Mouse (Mus musculus): ENCODE results near the gene Mfn2. TPM values are rescaled to one million over a fixed set of nuclear protein-coding genes. Genes with fewer than 3 reads are reported as not detected.
A peak's percentile ranks its signal among the peaks of the same experiment; 100 is the strongest.

Gene Mfn2
- 65.7 and 126 TPM in 2 replicates for polyA plus RNA-seq (2016; fragmentation: Nextera tagmentation; extraction: Ambion mirVana)

DNA sequence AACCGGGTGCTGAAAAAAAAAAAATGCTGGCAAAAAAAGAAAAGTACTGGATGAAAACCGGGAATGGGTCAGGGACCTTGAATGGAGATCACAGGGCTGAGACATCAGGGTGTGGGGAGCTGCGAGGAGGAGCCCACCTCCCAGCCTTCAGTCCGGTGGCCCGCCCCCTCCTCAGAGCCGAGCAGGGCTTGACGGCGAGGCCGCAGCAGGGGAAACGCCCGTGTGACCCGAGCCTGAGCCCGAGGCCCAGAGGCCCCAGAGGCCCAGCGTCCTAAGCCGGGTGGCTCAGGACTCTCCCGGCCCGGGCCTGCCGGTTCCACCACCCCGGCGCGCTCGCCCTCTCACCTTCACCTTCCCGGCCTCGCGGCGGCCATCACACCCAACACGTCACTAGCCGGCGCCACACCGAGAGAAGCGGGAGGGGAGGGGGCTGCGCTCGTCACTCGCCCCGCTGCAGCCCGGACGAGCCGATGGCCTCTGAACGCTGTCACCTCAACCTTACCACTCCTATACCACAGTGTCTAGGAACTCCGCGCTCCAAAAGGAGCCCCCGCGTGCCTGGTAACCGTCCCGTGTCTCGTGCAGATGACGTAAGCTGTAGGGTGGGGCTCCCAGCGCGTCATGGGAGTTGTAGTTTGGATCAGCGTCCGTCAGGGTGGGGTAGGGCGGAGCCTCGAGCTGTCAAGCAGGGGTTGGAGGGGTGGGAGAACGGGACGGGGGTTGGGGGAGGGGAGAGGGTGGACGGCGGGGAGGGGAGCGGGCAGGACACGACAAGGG, at the start of gene Mfn2:
Gene Mfn2 (minus strand): TSS at position 392 of the 777 bp plus-strand sequence.
- Histone ChIP-seq H3K27ac (peak within 1 kb of the TSS; percentile 100), H3K4me3 (peak within 1 kb of the TSS; percentile 93), H3K27me3 (ENCODE audit: insufficient read depth, poor library complexity, severe bottlenecking) (no peaks in the 10 kb centered on the region), H3K9me3 (no peaks in the 10 kb centered on the region), H3K4me1 (peaks cover 27% of the 10 kb centered on the region), H3K36me3 (peaks cover 36% of the 10 kb centered on the region)
- under 1% methylated on average over 57 of the region's 59 CpGs for WGBS
- peak; percentile 97 for DNase-seq (ENCODE audit: low spot score)

DNA sequence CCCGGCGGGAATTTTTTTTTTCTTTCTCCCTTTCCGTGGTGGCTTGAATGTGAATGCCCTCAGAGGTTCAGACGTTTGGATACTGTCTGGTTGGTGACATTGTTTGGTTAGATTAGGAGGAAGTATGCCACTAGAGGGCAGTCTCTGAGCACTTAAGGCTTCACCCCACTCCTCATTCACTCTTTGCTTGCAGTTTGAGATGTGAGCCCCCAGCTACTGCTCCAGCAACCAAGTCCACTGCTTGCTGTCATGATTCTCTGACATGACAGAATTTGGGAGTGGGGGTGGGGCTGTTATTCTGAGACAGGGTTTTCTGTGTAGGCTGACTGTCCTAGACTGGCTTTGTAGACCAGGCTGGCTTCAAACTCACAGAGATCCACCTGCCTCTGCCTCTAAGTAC, 49.1 kb upstream of the Mfn2 start:
- WGBS: 11% methylated on average over 4 of the region's 4 CpGs
- H3K27me3 ChIP-seq (ENCODE audit: insufficient read depth, poor library complexity, severe bottlenecking): no peaks in the 10 kb centered on the region
- DNase-seq (ENCODE audit: low spot score): no peak
- no peaks in the 10 kb centered on the region for H3K9me3 ChIP-seq
- H3K27ac ChIP-seq: no peak overlapping the region
- H3K36me3 ChIP-seq: peaks cover 3% of the 10 kb centered on the region; the same call in 1 of the 2 replicates
- no peaks in the 10 kb centered on the region for H3K4me1 ChIP-seq
- H3K4me3 ChIP-seq: no peak overlapping the region

DNA sequence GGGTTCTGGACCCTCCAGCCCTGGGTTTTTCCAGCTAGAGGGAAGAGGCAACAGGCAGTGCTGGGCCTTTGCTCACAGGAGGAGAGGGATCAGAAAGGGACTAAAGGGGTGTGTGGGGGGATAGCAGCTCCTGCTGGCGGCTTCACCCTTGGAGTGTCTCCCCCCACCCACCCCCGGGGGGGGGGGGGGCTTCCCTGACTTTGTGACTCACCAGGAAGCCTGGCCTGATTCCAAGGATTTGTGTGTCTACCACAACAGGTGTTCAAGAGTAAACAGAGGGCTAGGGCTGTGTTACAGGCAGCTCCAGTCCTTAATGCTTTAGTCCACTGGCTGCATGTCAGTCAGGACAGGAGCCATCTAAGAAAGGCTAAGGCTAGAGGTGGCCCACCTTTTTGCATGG, 43.0 kb upstream of the Mfn2 start:
- peaks cover 9% of the 10 kb centered on the region for H3K4me1 ChIP-seq
- H3K36me3 ChIP-seq: peaks cover 59% of the 10 kb centered on the region
- no peak overlapping the region for H3K4me3 ChIP-seq
- no peaks in the 10 kb centered on the region for H3K27me3 ChIP-seq (ENCODE audit: insufficient read depth, poor library complexity, severe bottlenecking)
- DNase-seq (ENCODE audit: low spot score): no peak
- no peaks in the 10 kb centered on the region for H3K9me3 ChIP-seq
- WGBS: 67% methylated on average over 2 of the region's 2 CpGs
- H3K27ac ChIP-seq: no peak overlapping the region

DNA sequence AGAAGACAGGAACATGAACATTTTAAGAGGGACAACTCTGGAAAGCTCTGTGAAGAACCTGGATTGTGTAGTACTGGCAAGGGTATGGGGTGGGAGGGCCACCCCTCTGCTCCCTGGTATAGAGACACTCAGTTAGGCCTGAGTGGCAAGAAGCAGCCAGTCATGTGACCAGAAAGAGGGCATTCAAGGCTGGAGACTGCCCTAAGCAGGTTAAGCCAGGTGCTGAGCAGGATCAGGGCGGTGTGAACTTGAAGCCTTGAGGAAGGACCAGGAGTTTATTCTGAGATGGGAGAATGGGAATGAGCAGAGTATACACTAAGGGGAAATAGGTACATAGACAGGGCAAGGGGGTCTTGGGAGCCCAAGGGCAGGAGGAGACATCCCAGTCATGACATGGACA, 38.5 kb upstream of the Mfn2 start:
- 0 out of 2 replicates have a peak, but pooled peaks cover 3% of the 10 kb centered on the region for H3K27me3 ChIP-seq (ENCODE audit: insufficient read depth, poor library complexity, severe bottlenecking)
- H3K4me1 ChIP-seq: peaks cover 27% of the 10 kb centered on the region
- no peaks in the 10 kb centered on the region for H3K9me3 ChIP-seq
- no peak for DNase-seq (ENCODE audit: low spot score)
- no peak overlapping the region for H3K27ac ChIP-seq
- peaks cover 52% of the 10 kb centered on the region for H3K36me3 ChIP-seq
- no peak overlapping the region for H3K4me3 ChIP-seq
- 100% methylated on average over 1 of the region's 1 CpGs for WGBS

DNA sequence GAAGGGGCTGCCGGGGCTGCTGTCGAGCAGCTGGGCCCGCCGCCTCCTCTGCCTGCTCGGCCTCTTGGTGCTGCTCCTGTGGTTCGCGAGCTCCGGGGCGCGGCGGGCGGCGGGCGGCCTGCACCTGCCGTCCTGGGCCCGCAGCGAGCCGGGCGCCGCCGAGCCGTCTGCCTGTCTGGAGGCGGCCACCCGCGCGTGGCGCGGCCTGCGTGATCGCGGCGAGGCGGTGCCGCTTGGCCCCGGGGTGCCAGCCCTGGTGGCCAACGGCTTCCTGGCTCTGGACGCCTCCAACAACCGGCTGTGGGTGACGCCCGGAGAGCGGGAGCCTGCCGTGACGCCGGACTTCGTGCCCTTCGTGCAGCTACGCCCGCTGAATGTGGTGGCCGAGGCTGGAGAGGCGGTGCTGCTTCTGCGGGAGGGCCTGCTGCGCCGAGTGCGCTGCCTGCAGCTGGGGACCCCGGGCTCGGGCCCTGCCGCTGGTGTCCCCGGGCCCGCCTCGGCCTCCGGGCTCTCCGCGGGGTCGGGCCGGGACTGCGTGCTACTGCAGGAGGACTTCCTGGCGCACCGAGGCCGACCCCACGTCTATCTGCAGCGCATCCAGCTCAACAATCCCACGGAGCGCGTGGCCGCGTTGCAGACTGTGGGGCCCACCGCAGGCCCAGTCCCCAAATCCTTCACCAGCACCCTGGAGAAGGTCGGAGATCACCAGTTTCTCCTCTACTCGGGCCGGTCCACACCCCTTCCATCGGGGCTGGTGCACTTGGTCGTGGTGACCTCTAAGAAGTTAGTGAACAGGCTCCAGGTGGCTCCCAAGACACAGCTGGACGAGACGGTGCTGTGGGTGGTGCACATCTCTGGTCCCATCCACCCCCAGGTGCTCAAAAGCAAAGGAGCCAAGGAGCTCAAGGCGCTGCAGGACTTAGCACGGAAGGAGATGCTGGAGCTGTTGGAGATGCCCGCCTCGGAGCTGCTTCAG, 36.8 kb upstream of the Mfn2 start:
- peak overlapping the region; percentile 88 for H3K27ac ChIP-seq
- peak overlapping the region; percentile 100 for H3K4me3 ChIP-seq
- H3K4me1 ChIP-seq: peaks cover 36% of the 10 kb centered on the region
- H3K36me3 ChIP-seq: peaks cover 36% of the 10 kb centered on the region
- WGBS: 6% methylated on average over 81 of the region's 88 CpGs
- H3K27me3 ChIP-seq (ENCODE audit: insufficient read depth, poor library complexity, severe bottlenecking): 0 out of 2 replicates have a peak, but pooled peaks cover 4% of the 10 kb centered on the region
- peak; percentile 86 for DNase-seq (ENCODE audit: low spot score)
- H3K9me3 ChIP-seq: no peaks in the 10 kb centered on the region

DNA sequence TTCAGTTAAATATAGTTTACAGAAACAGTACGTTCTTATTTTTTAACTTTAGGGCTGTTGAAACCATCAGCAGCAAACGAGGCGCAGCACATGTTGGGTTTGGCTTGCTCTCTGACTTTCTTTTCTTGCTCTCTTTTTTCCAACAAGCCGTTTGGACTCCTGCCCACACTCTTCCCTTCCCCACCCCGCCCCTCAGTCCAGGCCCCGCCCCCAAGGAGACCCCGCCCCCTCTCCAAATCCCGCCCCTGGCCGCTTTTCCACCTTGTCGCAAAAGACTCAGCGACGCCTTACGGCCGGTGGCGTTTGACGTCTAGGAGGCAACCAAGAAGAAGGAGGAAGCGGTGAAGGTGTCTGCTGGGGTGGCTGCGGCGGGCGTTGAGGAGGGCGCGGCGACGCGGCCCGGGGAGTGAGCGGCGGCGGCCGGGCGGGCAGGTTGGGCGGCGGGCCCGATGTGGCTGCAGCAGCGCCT, 36.1 kb upstream of the Mfn2 start, which contains the start of gene 2510039O18Rik:
Gene 2510039O18Rik (plus strand): TSS at position 320 of the 469 bp plus-strand sequence.
- H3K9me3 ChIP-seq: no peaks in the 10 kb centered on the region
- DNase-seq (ENCODE audit: low spot score): peak; percentile 97
- peaks cover 43% of the 10 kb centered on the region for H3K4me1 ChIP-seq
- H3K4me3 ChIP-seq: peak within 1 kb of the TSS; percentile 100
- 0 out of 2 replicates have a peak, but pooled peaks cover 4% of the 10 kb centered on the region for H3K27me3 ChIP-seq (ENCODE audit: insufficient read depth, poor library complexity, severe bottlenecking)
- peak within 1 kb of the TSS; percentile 88 for H3K27ac ChIP-seq
- peaks cover 29% of the 10 kb centered on the region for H3K36me3 ChIP-seq
- WGBS: 2% methylated on average over 28 of the region's 35 CpGs

DNA sequence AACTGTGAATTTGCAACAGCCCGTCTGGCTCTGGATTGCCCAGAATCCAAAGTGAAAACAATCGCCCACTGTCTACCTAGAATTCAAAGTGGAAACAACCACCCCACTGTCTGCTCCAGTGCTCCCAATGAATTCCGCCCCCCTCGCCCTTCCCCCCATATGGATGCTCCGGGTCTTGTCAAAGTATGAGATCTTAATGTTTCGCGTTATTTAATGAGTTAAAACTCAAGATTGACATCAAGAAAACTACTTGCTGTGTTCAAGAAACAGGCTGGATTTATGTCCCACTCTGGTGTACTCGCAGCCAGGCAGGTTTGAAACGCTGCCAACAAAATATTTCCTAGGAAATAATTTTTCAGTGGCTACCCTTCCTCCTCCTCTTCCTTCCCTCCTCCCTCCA, 35.6 kb upstream of the Mfn2 start:
- DNase-seq (ENCODE audit: low spot score): no peak
- Histone ChIP-seq H3K27me3 (ENCODE audit: insufficient read depth, poor library complexity, severe bottlenecking) (0 out of 2 replicates have a peak, but pooled peaks cover 4% of the 10 kb centered on the region), H3K4me3 (peak overlapping the region; percentile 100), H3K9me3 (no peaks in the 10 kb centered on the region), H3K36me3 (peaks cover 24% of the 10 kb centered on the region), H3K4me1 (peaks cover 44% of the 10 kb centered on the region), H3K27ac (peak overlapping the region; percentile 88)
- 67% methylated on average over 9 of the region's 9 CpGs for WGBS

DNA sequence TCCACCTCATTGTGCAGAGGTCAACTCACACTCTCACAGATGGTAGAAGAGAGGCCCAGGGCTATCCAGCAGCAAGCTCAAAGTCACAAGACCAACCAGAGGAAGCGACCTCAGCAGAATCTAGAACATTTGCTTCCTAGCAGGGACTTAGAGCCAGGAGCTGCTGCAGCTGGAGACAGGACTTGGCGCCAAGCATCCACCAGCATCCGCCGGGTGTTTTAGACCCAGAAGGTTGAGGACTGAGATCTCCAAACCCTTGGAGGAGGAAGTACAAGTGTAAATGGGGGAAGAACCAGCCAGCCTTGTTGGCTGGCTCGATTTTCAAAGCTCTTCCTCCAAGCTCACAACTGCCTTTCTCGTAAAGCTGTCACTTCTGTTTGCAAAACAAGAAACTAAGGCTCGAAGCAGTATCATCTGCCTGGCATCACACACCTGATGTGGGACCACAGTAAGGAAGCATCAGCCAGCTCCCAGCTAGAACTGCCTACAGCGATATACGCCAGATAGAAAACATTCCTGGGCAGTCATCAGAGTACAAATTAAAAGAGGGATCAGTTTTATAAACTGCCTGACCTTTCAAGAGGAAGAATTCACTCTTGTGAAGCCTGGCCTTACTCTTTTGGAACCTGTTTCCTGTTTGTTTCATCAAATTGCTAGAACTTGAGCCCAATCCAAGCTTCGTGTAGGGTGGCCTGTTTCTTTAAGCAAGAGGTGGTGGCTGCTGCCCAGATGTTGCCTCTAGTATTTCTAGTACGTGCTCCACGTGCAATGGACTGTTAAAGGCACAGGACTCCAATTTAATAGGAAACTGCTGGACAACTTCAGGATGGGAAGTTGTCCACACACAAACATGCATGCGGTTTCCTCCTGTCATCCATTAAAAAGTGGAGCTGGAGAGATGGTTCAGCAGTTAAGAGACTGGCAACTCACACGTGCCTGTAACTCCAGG, 33.9 kb upstream of the Mfn2 start:
- WGBS: 63% methylated on average over 14 of the region's 14 CpGs
- Histone ChIP-seq H3K27me3 (ENCODE audit: insufficient read depth, poor library complexity, severe bottlenecking) (0 out of 2 replicates have a peak, but pooled peaks cover 4% of the 10 kb centered on the region), H3K27ac (no peak overlapping the region), H3K9me3 (no peaks in the 10 kb centered on the region), H3K4me1 (peaks cover 60% of the 10 kb centered on the region), H3K36me3 (peaks cover 7% of the 10 kb centered on the region; the same call in 1 of the 2 replicates), H3K4me3 (no peak overlapping the region)
- no peak for DNase-seq (ENCODE audit: low spot score)

DNA sequence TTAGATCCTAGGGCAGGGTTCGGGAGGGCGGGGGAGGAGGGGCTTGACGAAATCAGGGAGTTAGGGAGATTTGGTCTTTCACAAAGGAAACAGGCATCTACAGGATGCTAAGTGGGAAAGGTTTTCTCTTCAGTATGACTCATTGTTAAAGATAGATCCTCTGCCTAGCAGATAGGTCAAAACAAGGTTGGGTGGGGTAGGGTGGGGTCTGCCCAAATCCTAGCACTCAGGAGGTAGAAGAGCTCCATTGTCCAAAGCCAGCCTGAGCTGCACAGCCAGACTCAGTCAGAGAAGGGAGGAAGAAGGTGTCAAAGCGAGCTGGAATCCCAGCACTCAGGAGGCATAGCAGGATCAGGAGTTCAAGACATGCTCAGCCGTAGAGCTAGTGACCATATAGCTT, 33.0 kb upstream of the Mfn2 start:
- no peaks in the 10 kb centered on the region for H3K9me3 ChIP-seq
- 0 out of 2 replicates have a peak, but pooled peaks cover 4% of the 10 kb centered on the region for H3K27me3 ChIP-seq (ENCODE audit: insufficient read depth, poor library complexity, severe bottlenecking)
- H3K4me1 ChIP-seq: peaks cover 58% of the 10 kb centered on the region
- 39% methylated on average over 5 of the region's 5 CpGs for WGBS
- H3K4me3 ChIP-seq: peak overlapping the region; percentile 82; the same call in 1 of the 2 replicates
- H3K36me3 ChIP-seq: no peaks in the 10 kb centered on the region
- H3K27ac ChIP-seq: no peak overlapping the region
- DNase-seq (ENCODE audit: low spot score): no peak

DNA sequence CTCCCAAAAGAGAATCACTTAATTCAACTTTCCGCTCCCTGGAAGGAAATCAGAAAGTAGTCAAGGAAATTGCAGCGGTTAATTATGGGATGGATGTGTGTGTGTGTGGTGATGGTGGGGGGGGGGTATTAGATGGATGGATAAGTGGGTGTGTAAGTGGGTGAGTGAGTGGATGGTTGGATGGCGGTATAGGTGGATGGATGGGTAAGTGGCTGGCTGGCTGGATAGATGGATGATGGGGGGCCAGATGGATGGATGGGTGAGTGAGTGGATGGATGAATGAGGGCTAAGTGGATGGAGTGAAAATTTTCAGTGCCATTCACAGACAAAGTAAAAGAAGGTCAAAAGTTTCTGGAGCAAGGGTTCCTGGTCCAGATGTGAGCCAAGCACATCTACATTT, 32.5 kb upstream of the Mfn2 start:
- Histone ChIP-seq H3K4me3 (peak overlapping the region; percentile 82), H3K9me3 (no peaks in the 10 kb centered on the region), H3K27ac (peak overlapping the region; percentile 91), H3K4me1 (peaks cover 54% of the 10 kb centered on the region), H3K27me3 (ENCODE audit: insufficient read depth, poor library complexity, severe bottlenecking) (0 out of 2 replicates have a peak, but pooled peaks cover 4% of the 10 kb centered on the region), H3K36me3 (peaks cover 4% of the 10 kb centered on the region; the same call in 1 of the 2 replicates)
- no peak for DNase-seq (ENCODE audit: low spot score)
- WGBS: 40% methylated on average over 3 of the region's 3 CpGs

DNA sequence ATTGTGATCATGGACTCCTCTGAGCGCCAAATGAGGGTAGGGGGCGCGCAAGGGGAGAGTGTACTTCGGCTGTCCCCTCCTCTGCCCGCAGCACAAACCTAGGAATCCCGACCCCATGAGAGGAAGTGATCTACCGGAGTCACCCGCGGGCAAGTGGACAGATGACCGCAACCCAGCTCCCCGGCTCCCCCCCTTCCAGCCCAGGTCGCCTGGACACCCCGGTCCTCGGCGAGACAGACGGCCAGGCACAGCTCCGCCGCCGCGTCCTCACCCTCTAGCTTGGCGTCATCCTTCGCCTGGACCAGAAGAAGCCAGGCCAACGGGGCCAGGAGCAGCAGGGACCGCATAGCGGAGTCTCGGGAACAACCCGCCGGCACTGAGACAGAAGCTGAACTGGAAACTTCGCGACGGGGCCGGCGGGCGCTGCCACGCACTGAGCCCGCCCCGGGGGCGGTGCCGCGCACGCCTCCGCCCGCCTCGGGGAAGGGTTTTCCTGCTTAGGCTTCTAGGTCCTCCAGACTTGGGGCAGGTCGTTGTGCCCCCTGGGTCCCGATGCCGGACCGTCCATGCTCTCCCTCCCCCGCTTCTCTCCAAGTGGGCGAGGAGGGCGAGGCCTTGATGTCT, 31.9 kb upstream of the Mfn2 start, which contains the start of gene Plod1:
Gene Plod1 (minus strand): TSS at position 437 of the 624 bp plus-strand sequence.
- Histone ChIP-seq H3K4me3 (peak within 1 kb of the TSS; percentile 82), H3K4me1 (peaks cover 48% of the 10 kb centered on the region), H3K27me3 (ENCODE audit: insufficient read depth, poor library complexity, severe bottlenecking) (0 out of 2 replicates have a peak, but pooled peaks cover 4% of the 10 kb centered on the region), H3K36me3 (peaks cover 7% of the 10 kb centered on the region; the same call in 1 of the 2 replicates), H3K9me3 (no peaks in the 10 kb centered on the region), H3K27ac (peak within 1 kb of the TSS; percentile 91)
- peak; percentile 89 for DNase-seq (ENCODE audit: low spot score)
- WGBS: under 1% methylated on average over 49 of the region's 51 CpGs
